Mouse (Mus musculus): ENCODE data around the gene Bcl2. TPM values are rescaled to one million over a fixed set of nuclear protein-coding genes. Genes with fewer than 3 reads are reported as not detected.

Bcl2 gene
- 1 to 10 TPM; 7.8 to 8.1 TPM for total RNA-seq (2021)
- long read RNA-seq, experiment 1, full-length matches to known transcripts = 8 of 9 reads
- long read RNA-seq, experiment 1, partial matches to known transcripts = 0 of 9 reads
- long read RNA-seq, experiment 1, other reads (novel, unspliced or antisense) = 1 of 9 reads
- long read RNA-seq, experiment 2, full-length matches to known transcripts = 7 of 8 reads
- long read RNA-seq, experiment 2, partial matches to known transcripts = 0 of 8 reads
- long read RNA-seq, experiment 2, other reads (novel, unspliced or antisense) = 1 of 8 reads

- H3K4me3 ChIP-seq = peak within 1 kb of the TSS; percentile 80
- TF ChIP-seq CTCF (conservative IDR thresholded peaks at IDR 0.05) = no peak
- peak within 1 kb of the TSS; percentile 81 for H3K27ac ChIP-seq
- DNase-seq (ENCODE audit: low spot score in 2 of 2) = peak; percentile 56 to 59
These were observed at the start of gene Bcl2 for GRCm38 (mm10) chr1:106713621-106714529. Gene Bcl2 (minus strand): TSS chr1:106714274.

GRCm38 (mm10) chr1:106760750-106761149 is 46.7 kb upstream of the Bcl2 start:
- Histone ChIP-seq H3K4me3 (no peak overlapping the region), H3K27ac (peak overlapping the region; percentile 97)
- TF ChIP-seq CTCF (conservative IDR thresholded peaks at IDR 0.05) = no peak
- DNase-seq (ENCODE audit: low spot score in 2 of 2) = no peak

- peak; percentile 40 for TF ChIP-seq CTCF (conservative IDR thresholded peaks at IDR 0.05)
- peak; percentile 98 for DNase-seq (ENCODE audit: low spot score in 2 of 2)
- Histone ChIP-seq H3K4me3 (peak within 1 kb of the TSS; percentile 82), H3K27ac (peak within 1 kb of the TSS; percentile 97)
These were observed 45.7 kb upstream of the Bcl2 start, which contains the start of gene Kdsr for GRCm38 (mm10) chr1:106759572-106760435. Gene Kdsr (minus strand): TSS chr1:106759727.

- DNase-seq (ENCODE audit: low spot score in 2 of 2) = peak in 1 of 2 experiments; percentile 5
- Histone ChIP-seq H3K4me3 (peak overlapping the region; percentile 82), H3K27ac (peak overlapping the region; percentile 80)
- no peak for TF ChIP-seq CTCF (conservative IDR thresholded peaks at IDR 0.05)
These were observed 44.9 kb upstream of the Bcl2 start for GRCm38 (mm10) chr1:106758734-106759571.

GRCm38 (mm10) chr1:106756633-106757032 is 42.6 kb upstream of the Bcl2 start:
- TF ChIP-seq CTCF (conservative IDR thresholded peaks at IDR 0.05) = no peak
- Histone ChIP-seq H3K4me3 (no peak overlapping the region), H3K27ac (no peak overlapping the region)
- no peak for DNase-seq (ENCODE audit: low spot score in 2 of 2)

- no peak for DNase-seq (ENCODE audit: low spot score in 2 of 2)
- no peak overlapping the region for H3K27ac ChIP-seq
- no peak for TF ChIP-seq CTCF (conservative IDR thresholded peaks at IDR 0.05)
- no peak overlapping the region for H3K4me3 ChIP-seq
These were observed 37.9 kb upstream of the Bcl2 start for GRCm38 (mm10) chr1:106752013-106752412.

- Histone ChIP-seq H3K4me3 (no peak overlapping the region), H3K27ac (no peak overlapping the region)
- no peak for TF ChIP-seq CTCF (conservative IDR thresholded peaks at IDR 0.05)
- no peak for DNase-seq (ENCODE audit: low spot score in 2 of 2)
These were observed 36.6 kb upstream of the Bcl2 start for GRCm38 (mm10) chr1:106750656-106751055.

GRCm38 (mm10) chr1:106748555-106749315 is 34.7 kb upstream of the Bcl2 start:
- DNase-seq (ENCODE audit: low spot score in 2 of 2) = no peak
- no peak overlapping the region for H3K4me3 ChIP-seq
- TF ChIP-seq CTCF (conservative IDR thresholded peaks at IDR 0.05) = no peak
- no peak overlapping the region for H3K27ac ChIP-seq

GRCm38 (mm10) chr1:106742980-106743379 is 28.9 kb upstream of the Bcl2 start:
- no peak for DNase-seq (ENCODE audit: low spot score in 2 of 2)
- Histone ChIP-seq H3K27ac (no peak overlapping the region), H3K4me3 (no peak overlapping the region)
- TF ChIP-seq CTCF (conservative IDR thresholded peaks at IDR 0.05) = no peak

GRCm38 (mm10) chr1:106740735-106741134 is 26.7 kb upstream of the Bcl2 start:
- no peak for TF ChIP-seq CTCF (conservative IDR thresholded peaks at IDR 0.05)
- no peak overlapping the region for H3K27ac ChIP-seq
- DNase-seq (ENCODE audit: low spot score in 2 of 2) = no peak
- H3K4me3 ChIP-seq = no peak overlapping the region

GRCm38 (mm10) chr1:106739810-106740209 is 25.7 kb upstream of the Bcl2 start:
- DNase-seq (ENCODE audit: low spot score in 2 of 2) = no peak
- Histone ChIP-seq H3K27ac (no peak overlapping the region), H3K4me3 (no peak overlapping the region)
- no peak for TF ChIP-seq CTCF (conservative IDR thresholded peaks at IDR 0.05)

All from layer of hippocampus, adult 2 months (tissue).